Mouse (Mus musculus) forebrain, postnatal 0 days (tissue): ENCODE results near the gene Aspdh. TPM values are rescaled to one million over a fixed set of nuclear protein-coding genes. Genes with fewer than 3 reads are reported as not detected.
A peak's percentile ranks its signal among the peaks of the same experiment; 100 is the strongest.

Experiments used
- ATAC-seq: fragments of 200-750 bp; cut with Nextera tagmentation; 2 replicates; pipeline ENCODE4 v1.8.0; 2017; ENCODE audit warnings: mild to moderate bottlenecking, moderate library complexity
- DNase-seq: peaks from one replicate; pipeline ENCODE4 v3.0.0-alpha.2; 2015
- H3K27ac ChIP-seq: fragments of 300-500 bp; sonication (generic); 2 replicates; pipeline ENCODE4 v1.5.1; 2014; ENCODE audit warnings: low read depth, mild to moderate bottlenecking, antibody characterized with exemption, low read length, moderate library complexity, mixed read lengths
- H3K27me3 ChIP-seq: fragments of 300-500 bp; sonication (generic); 2 replicates; pipeline ENCODE4 v1.6.1; 2014; ENCODE audit warnings: mild to moderate bottlenecking, low read length, mixed read lengths; ENCODE audit not compliant: insufficient read depth
- H3K36me3 ChIP-seq: fragments of 300-500 bp; sonication (generic); 2 replicates; pipeline ENCODE4 v1.6.1; 2014; ENCODE audit warnings: mild to moderate bottlenecking, moderate library complexity; ENCODE audit not compliant: insufficient read depth
- H3K4me1 ChIP-seq: fragments of 300-500 bp; sonication (generic); 2 replicates; pipeline ENCODE4 v1.6.1; 2014; ENCODE audit warnings: antibody characterized with exemption; ENCODE audit not compliant: insufficient read depth
- H3K4me2 ChIP-seq: fragments of 300-500 bp; sonication (generic); 2 replicates; pipeline ENCODE4 v1.6.1; 2014; ENCODE audit warnings: low read depth, mild to moderate bottlenecking, moderate library complexity
- H3K4me3 ChIP-seq: fragments of 300-500 bp; sonication (generic); 2 replicates; pipeline ENCODE4 v1.5.1; 2014; ENCODE audit warnings: low read depth, low read length, mixed read lengths
- H3K9ac ChIP-seq: fragments of 300-500 bp; sonication (generic); 2 replicates; pipeline ENCODE4 v1.6.1; 2014; ENCODE audit warnings: mild to moderate bottlenecking
- H3K9me3 ChIP-seq: fragments of 300-500 bp; sonication (generic); 2 replicates; pipeline ENCODE4 v1.6.1; 2016; ENCODE audit warnings: low read length
- CTCF ChIP-seq: sonication (generic); IDR thresholded peaks from 2 replicates; pipeline ENCODE4 v1.5.1; 2016; ENCODE audit warnings: antibody characterized with exemption, control low read depth, low read depth
- WGBS: fragments of 180-500 bp; shearing (Covaris S2); extraction: QIAGEN DNeasy Blood & Tissue Kit; methylation state at CpG from one replicate; pipeline ENCODE4 v1.1.7; 2014; 5-methylcytosine and 5-hydroxymethylcytosine counted together
- polyA plus RNA-seq: library from polyadenylated mRNA; unstranded; fragments of >200 nt; fragmentation: Nextera tagmentation; extraction: Ambion mirVana; gene quantifications from 2 replicates; pipeline ENCODE4 v1.2.1, GENCODE M21; 2015
- total RNA-seq: library from RNA; depleted of rRNA; stranded (reverse); fragments of >200 nt; gene quantifications from 2 replicates; pipeline ENCODE4 v1.2.3, GENCODE M21; 2014

Aspdh gene
- total and polyA plus RNA-seq, 2 experiments from 2014 or later, result 2.2 to 20.3 TPM

DNA sequence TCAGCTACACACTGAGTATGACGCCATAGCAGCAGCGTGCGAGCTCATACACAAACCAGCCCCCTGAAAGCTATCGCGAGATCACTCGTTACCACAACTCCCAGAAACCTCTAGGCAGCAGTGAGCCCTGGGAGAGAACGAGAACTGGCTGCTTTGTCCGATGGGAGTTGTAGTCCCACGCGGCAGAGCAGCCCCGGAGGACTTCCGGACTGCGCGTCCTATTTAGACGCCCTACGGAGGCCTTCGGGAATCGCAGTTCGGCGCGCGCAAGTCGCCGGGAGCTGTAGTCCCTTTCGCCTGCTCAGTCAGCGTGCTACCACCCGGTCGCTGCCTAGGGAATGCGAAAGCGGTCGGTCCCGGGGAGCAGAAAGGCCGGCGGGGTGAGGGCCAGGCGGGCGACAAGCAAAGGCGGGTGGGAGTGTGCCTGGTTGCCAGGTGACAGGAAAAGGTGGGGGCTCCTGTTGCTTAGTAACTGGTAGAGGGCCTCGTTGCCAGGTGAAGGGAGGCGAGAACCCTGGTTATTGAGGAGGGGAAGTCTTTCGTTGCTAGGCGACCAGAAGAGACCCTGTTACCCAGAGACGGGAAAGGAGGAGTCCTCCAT, 2.7 kb downstream of the Aspdh start, which contains the start of gene Josd2:
Gene Josd2 (plus strand): TSS at position 170 of the 601 bp plus-strand sequence.
- H3K36me3 ChIP-seq, result peaks cover 15% of the 10 kb centered on the region
- no peaks in the 10 kb centered on the region for H3K27me3 ChIP-seq
- H3K4me3 ChIP-seq, result peak within 1 kb of the TSS; percentile 50
- peaks cover 28% of the 10 kb centered on the region for H3K4me1 ChIP-seq
- peak within 1 kb of the TSS; percentile 56 for H3K9ac ChIP-seq
- no peak; the same call in 1 of the 2 replicates for TF ChIP-seq CTCF
- peak; percentile 95 for ATAC-seq
- DNase-seq, result peak; percentile 98
- no peaks in the 10 kb centered on the region for H3K9me3 ChIP-seq
- H3K4me2 ChIP-seq, result peak within 1 kb of the TSS; percentile 57
- 4% methylated on average over 42 of the region's 42 CpGs for WGBS
- H3K27ac ChIP-seq, result peak within 1 kb of the TSS; percentile 89

GRCm38 (mm10) chr7:44468644-44469285, 3.6 kb downstream of the Aspdh start:
- peaks cover 28% of the 10 kb centered on the region for H3K4me1 ChIP-seq
- peaks cover 7% of the 10 kb centered on the region for H3K36me3 ChIP-seq
- H3K9ac ChIP-seq, result peak overlapping the region; percentile 56
- TF ChIP-seq CTCF, result no peak
- no peaks in the 10 kb centered on the region for H3K27me3 ChIP-seq
- ATAC-seq, result no peak
- peak overlapping the region; percentile 89 for H3K27ac ChIP-seq
- no peak for DNase-seq
- H3K4me2 ChIP-seq, result peak overlapping the region; percentile 57
- H3K9me3 ChIP-seq, result no peaks in the 10 kb centered on the region
- WGBS, result 49% methylated on average over 15 of the region's 15 CpGs
- peak overlapping the region; percentile 50 for H3K4me3 ChIP-seq

- H3K36me3 ChIP-seq, result no peaks in the 10 kb centered on the region
- H3K9ac ChIP-seq, result no peak overlapping the region
- 91% methylated on average over 16 of the region's 16 CpGs for whole genome bisulfite sequencing
- ATAC-seq (no peak), DNase-seq (no peak)
- no peak overlapping the region for H3K4me3 ChIP-seq
- no peak for TF ChIP-seq CTCF
- H3K27me3 ChIP-seq, result no peaks in the 10 kb centered on the region
- H3K4me2 ChIP-seq, result no peak overlapping the region
- no peaks in the 10 kb centered on the region for H3K9me3 ChIP-seq
- peaks cover 23% of the 10 kb centered on the region for H3K4me1 ChIP-seq
- H3K27ac ChIP-seq, result no peak overlapping the region; the same call in 1 of the 2 replicates
Observed at GRCm38 (mm10) chr7:44469677-44470675, 4.8 kb downstream of the Aspdh start.

DNA sequence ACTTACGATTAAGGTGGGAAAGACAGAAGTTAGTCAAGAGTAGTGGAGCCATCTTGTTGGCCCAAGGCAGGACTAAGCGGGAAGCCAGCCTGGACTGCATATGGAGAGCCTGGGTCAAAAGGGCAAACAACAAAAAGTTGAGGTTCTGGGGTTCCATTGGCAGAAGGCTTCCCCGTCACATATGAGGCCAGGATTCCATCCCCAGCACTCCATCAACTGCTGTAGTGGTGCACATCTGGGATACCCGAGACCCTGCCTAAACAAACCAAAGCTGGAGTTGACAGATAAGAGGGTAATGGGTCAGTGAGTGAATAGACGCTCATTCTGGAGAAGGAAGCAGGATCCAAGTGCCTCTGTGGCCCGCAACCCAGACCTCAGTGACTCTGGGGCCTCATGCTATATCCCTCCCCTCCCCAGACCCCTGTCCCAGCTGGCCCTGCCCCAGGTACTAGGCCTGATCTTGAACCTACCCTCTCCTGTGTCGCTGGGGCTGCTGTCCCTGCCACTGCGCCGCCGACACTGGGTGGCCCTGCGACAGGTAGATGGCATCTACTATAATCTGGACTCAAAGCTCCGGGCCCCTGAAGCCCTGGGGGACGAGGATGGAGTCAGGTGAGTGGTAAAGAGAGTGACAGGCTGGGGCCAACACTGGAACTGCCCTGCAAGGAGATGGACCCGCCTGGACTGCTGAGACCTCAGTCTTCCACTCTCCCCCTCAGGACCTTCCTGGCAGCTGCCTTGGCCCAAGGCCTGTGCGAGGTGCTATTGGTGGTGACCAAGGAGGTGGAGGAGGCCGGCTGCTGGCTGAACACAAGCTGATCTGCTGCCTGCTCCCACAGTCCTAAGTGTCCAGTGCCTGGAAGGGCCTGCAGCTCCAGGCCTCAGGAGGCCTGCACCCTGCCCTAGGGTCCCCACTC, 5.8 kb downstream of the Aspdh start:
- peaks cover 26% of the 10 kb centered on the region for H3K4me1 ChIP-seq
- TF ChIP-seq CTCF, result no peak

GRCm38 (mm10) chr7:44471880-44472557, 6.8 kb downstream of the Aspdh start:
- WGBS, result 38% methylated on average over 6 of the region's 6 CpGs
- TF ChIP-seq CTCF, result no peak
- Histone ChIP-seq H3K9me3 (no peaks in the 10 kb centered on the region), H3K36me3 (no peaks in the 10 kb centered on the region), H3K4me3 (no peak overlapping the region), H3K27ac (no peak overlapping the region), H3K27me3 (peaks cover 2% of the 10 kb centered on the region; the same call in 1 of the 2 replicates), H3K9ac (no peak overlapping the region), H3K4me1 (peaks cover 26% of the 10 kb centered on the region), H3K4me2 (no peak overlapping the region)
- DNase-seq (no peak), ATAC-seq (no peak)

More for the DNA sequence above, 5.8 kb downstream of the Aspdh start:
- ATAC-seq (no peak), DNase-seq (no peak)
- Histone ChIP-seq H3K27ac (no peak overlapping the region), H3K27me3 (no peaks in the 10 kb centered on the region), H3K9ac (no peak overlapping the region), H3K4me2 (no peak overlapping the region), H3K36me3 (no peaks in the 10 kb centered on the region), H3K4me3 (no peak overlapping the region), H3K9me3 (no peaks in the 10 kb centered on the region)
- WGBS, result 89% methylated on average over 16 of the region's 16 CpGs

DNA sequence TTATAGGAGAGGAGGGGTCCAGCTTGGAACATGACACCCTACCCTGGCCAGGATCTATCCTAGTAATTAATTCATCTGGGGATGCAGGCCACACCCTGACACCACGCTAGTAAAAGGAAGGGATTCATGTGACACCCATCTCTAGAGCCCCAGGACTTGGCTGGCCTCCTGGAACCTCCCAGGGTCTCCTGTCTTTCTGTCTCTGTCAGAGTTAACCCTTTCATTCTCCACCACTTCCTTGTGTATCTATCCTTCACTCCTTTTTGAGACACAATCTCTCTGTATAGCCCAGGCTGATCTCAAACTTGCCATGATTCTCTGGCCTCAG, 7.3 kb downstream of the Aspdh start:
- no peak for ATAC-seq
- no peak overlapping the region for H3K9ac ChIP-seq

More for the DNA sequence above, 7.3 kb downstream of the Aspdh start:
- peaks cover 26% of the 10 kb centered on the region for H3K4me1 ChIP-seq
- TF ChIP-seq CTCF, result no peak
- 7% methylated on average over 1 of the region's 1 CpGs for WGBS
- no peak for DNase-seq
- H3K4me2 ChIP-seq, result no peak overlapping the region
- H3K4me3 ChIP-seq, result no peak overlapping the region
- no peaks in the 10 kb centered on the region for H3K9me3 ChIP-seq
- no peaks in the 10 kb centered on the region for H3K36me3 ChIP-seq
- H3K27me3 ChIP-seq, result peaks cover 7% of the 10 kb centered on the region; the same call in 1 of the 2 replicates
- no peak overlapping the region for H3K27ac ChIP-seq
